Mouse (Mus musculus) retina, postnatal 1 day (tissue): ENCODE measurements around the gene Lpar2.

Experiments
- DNase-seq: peaks from one replicate; pipeline ENCODE4 v3.0.0-alpha.2; 2012

The Lpar2 gene

GRCm38 (mm10) chr8:69822386-69823191, at the start of gene Lpar2:
TSS of gene Lpar2 (plus strand) at chr8:69822429.
- peak; percentile 69 for DNase-seq

- peak; percentile 99 for DNase-seq
These were observed 47.6 kb upstream of the Lpar2 start, which contains the start of gene Gm20422 for GRCm38 (mm10) chr8:69774503-69775148. TSS of gene Gm20422 (minus strand) at chr8:69774886.

- DNase-seq: no peak
These were observed 47.1 kb upstream of the Lpar2 start for GRCm38 (mm10) chr8:69775149-69775534.

GRCm38 (mm10) chr8:69777111-69777510, 45.1 kb upstream of the Lpar2 start:
- no peak for DNase-seq

GRCm38 (mm10) chr8:69789105-69789504, 33.1 kb upstream of the Lpar2 start:
- DNase-seq: no peak

GRCm38 (mm10) chr8:69789731-69790130, 32.5 kb upstream of the Lpar2 start:
- no peak for DNase-seq

- DNase-seq: peak; percentile 7
These were observed 31.9 kb upstream of the Lpar2 start for GRCm38 (mm10) chr8:69790364-69790763.

- peak; percentile 94 for DNase-seq
These were observed 31.4 kb upstream of the Lpar2 start, which contains the start of the genes Atp13a1 and Zfp866 for GRCm38 (mm10) chr8:69790773-69791367. TSS of gene Atp13a1 (plus strand) at chr8:69791163. TSS of gene Zfp866 (minus strand) at chr8:69791178.

GRCm38 (mm10) chr8:69791415-69792068, 30.7 kb upstream of the Lpar2 start:
- peak; percentile 60 for DNase-seq

GRCm38 (mm10) chr8:69793666-69794065, 28.6 kb upstream of the Lpar2 start:
- DNase-seq: no peak

GRCm38 (mm10) chr8:69794096-69794495, 28.1 kb upstream of the Lpar2 start:
- DNase-seq: no peak

- DNase-seq: no peak
These were observed 27.3 kb upstream of the Lpar2 start for GRCm38 (mm10) chr8:69794901-69795300.

GRCm38 (mm10) chr8:69796721-69797345, 25.4 kb upstream of the Lpar2 start:
- no peak for DNase-seq

GRCm38 (mm10) chr8:69797661-69798060, 24.6 kb upstream of the Lpar2 start:
- no peak for DNase-seq

- DNase-seq: no peak
These were observed 23.0 kb upstream of the Lpar2 start for GRCm38 (mm10) chr8:69799261-69799660.

- DNase-seq: no peak
These were observed 22.3 kb upstream of the Lpar2 start for GRCm38 (mm10) chr8:69799946-69800345.

GRCm38 (mm10) chr8:69801796-69802195, 20.4 kb upstream of the Lpar2 start:
- no peak for DNase-seq

GRCm38 (mm10) chr8:69802216-69802615, 20.0 kb upstream of the Lpar2 start:
- no peak for DNase-seq

GRCm38 (mm10) chr8:69803366-69803765, 18.9 kb upstream of the Lpar2 start:
- no peak for DNase-seq

GRCm38 (mm10) chr8:69804537-69804936, 17.7 kb upstream of the Lpar2 start:
- DNase-seq: no peak

- DNase-seq: no peak
These were observed 17.1 kb upstream of the Lpar2 start for GRCm38 (mm10) chr8:69805086-69805485.

- DNase-seq: no peak
These were observed 16.7 kb upstream of the Lpar2 start for GRCm38 (mm10) chr8:69805491-69805890.

- no peak for DNase-seq
These were observed 15.0 kb upstream of the Lpar2 start for GRCm38 (mm10) chr8:69807236-69807635.
